Mouse (Mus musculus): ENCODE data around the gene Inpp4b.

GRCm38 (mm10) chr8:81996239-81996638 lies 653.9 kb downstream of the Inpp4b start:
- TF ChIP-seq CTCF (IDR thresholded peaks at IDR 0.05; ENCODE audit: extremely low read depth, insufficient read depth, low read length) (no peak), POLR2A (IDR thresholded peaks at IDR 0.05; ENCODE audit: extremely low read depth, insufficient read depth, low read length) (no peak)

Data from cortical plate, adult 2 months (tissue).